Mouse (Mus musculus) limb, embryonic 14.5 days (tissue): ENCODE measurements at regions not wholly inside any gene's neighbourhood (a gene's known extent, or its start where the extent isn't known, plus 50 kb on each side); places are given as distances from the start of the nearest gene placed in this dataset.

ENCODE experiments used
- ATAC-seq: fragments of 200-750 bp; cut with Nextera tagmentation; 2 replicates; pipeline ENCODE4 v1.8.0; 2017; ENCODE audit warnings: low read depth, moderate number of reproducible peaks, moderate TSS enrichment; ENCODE audit not compliant: low FRiP score
- DNase-seq: peaks from one replicate; pipeline ENCODE4 v3.0.0-alpha.2; 2015; ENCODE audit warnings: low spot score
- H3K27ac ChIP-seq: fragments of 300-500 bp; sonication (generic); replicated peaks from 2 replicates; pipeline ENCODE4 v1.5.1; 2014; ENCODE audit warnings: low read depth, mild to moderate bottlenecking, low read length, moderate library complexity, mixed read lengths
- H3K27me3 ChIP-seq: fragments of 300-500 bp; sonication (generic); 2 replicates; pipeline ENCODE4 v1.6.1; 2014; ENCODE audit warnings: low read length, mixed read lengths; ENCODE audit not compliant: control insufficient read depth, insufficient read depth
- H3K36me3 ChIP-seq: fragments of 300-500 bp; sonication (generic); 2 replicates; pipeline ENCODE4 v1.6.1; 2014; ENCODE audit warnings: mild to moderate bottlenecking, low read length, moderate library complexity, mixed read lengths; ENCODE audit not compliant: control insufficient read depth, insufficient read depth
- H3K4me1 ChIP-seq: fragments of 300-500 bp; sonication (generic); 2 replicates; pipeline ENCODE4 v1.6.1; 2014; ENCODE audit warnings: antibody characterized with exemption, low read length, mixed read lengths; ENCODE audit not compliant: control insufficient read depth, insufficient read depth
- H3K4me2 ChIP-seq: fragments of 300-500 bp; sonication (generic); replicated peaks from 2 replicates; pipeline ENCODE4 v1.6.1; 2014; ENCODE audit warnings: low read depth, mild to moderate bottlenecking, low read length, moderate library complexity; ENCODE audit not compliant: severe bottlenecking
- H3K4me3 ChIP-seq: fragments of 300-500 bp; sonication (generic); replicated peaks from 2 replicates; pipeline ENCODE4 v1.5.1; 2014; ENCODE audit warnings: low read length
- H3K9ac ChIP-seq: fragments of 300-500 bp; sonication (generic); 2 replicates; pipeline ENCODE4 v1.6.1; 2014; ENCODE audit warnings: mild to moderate bottlenecking, low read depth, low read length, moderate library complexity; ENCODE audit not compliant: severe bottlenecking
- H3K9me3 ChIP-seq: fragments of 300-500 bp; sonication (generic); 2 replicates; pipeline ENCODE4 v1.6.1; 2016; ENCODE audit warnings: low read length; ENCODE audit not compliant: control insufficient read depth
- POLR2A ChIP-seq: fragments of 200-500 bp; IDR thresholded peaks from 2 replicates; pipeline ENCODE4 v1.8.0; 2012; ENCODE audit warnings: inconsistent platforms, mild to moderate bottlenecking, moderate library complexity, borderline replicate concordance; ENCODE audit not compliant: insufficient read depth, insufficient read length; ENCODE audit errors: extremely low read depth
- WGBS: fragments of 180-500 bp; shearing (Covaris S2); extraction: QIAGEN DNeasy Blood & Tissue Kit; methylation state at CpG from one replicate; pipeline ENCODE4 v1.1.7; 2014; 5-methylcytosine and 5-hydroxymethylcytosine counted together

DNA sequence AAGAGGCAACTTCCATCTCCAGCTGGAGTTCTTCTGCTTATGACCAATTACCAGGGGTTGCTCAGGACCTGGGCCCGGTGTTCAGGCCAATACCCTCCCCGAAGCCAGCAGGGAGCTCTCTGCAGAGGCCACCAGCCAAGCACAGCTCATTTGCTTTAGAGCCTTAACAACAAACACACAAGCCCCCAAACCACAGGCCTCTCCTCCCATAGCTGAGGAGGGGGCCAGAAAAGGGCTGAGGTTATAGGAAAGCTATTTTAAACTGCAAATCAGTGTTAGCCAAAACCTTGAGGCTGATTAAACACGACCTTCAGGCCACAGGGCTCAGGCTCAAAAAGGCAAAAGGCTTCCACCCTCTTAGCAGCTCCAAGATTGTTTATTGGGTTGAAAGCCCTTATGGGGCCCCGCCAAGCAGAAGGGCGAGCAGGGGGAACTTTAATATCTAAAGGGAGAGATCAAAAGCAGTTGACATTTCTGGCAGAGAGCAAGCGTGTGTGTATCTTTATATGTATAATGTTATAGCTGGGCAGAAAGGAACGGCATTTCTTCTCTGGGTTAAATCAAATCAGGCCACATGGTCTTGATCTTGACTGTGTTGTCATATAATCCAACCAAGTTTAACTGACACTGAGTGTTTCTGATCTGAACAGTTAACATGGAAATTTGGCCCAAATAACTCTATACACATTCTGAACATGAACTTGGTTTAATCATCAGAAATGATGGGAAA, 148.3 kb downstream of the Irx5 start:
- no peak overlapping the region for H3K4me2 ChIP-seq

DNA sequence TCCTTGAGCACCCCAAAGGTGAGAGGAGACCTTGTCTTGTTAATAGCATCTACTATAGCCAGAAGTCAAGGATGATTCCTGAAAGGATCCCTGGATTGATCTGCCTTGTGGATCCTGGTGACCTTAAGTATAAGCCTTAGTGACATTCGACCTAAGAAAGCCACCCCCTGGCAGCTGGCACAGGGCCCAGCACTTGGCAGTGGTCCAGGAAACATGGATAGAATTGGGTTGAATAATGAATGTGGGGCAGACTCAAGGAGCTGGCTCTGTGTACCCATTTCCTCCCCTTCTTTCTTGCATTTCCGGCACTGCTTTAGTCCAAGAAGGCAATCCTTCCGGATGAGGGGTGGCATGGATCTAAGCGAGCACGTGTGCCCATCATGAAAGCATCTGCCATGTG, 149.0 kb downstream of the Irx5 start:
- TF ChIP-seq POLR2A: no peak
- no peak for DNase-seq
- H3K27ac ChIP-seq: 0 out of 2 replicates have a peak overlapping the region, but pooled peaks have one; percentile 40

More for the DNA sequence above, 148.3 kb downstream of the Irx5 start:
- H3K9me3 ChIP-seq: no peaks in the 10 kb centered on the region
- H3K36me3 ChIP-seq: no peaks in the 10 kb centered on the region
- peaks cover 29% of the 10 kb centered on the region for H3K4me1 ChIP-seq
- ATAC-seq (peak; percentile 77), DNase-seq (peak; percentile 81)
- H3K27me3 ChIP-seq: no peaks in the 10 kb centered on the region
- H3K4me3 ChIP-seq: no peak overlapping the region
- H3K9ac ChIP-seq: no peak overlapping the region
- TF ChIP-seq POLR2A: no peak
- 24% methylated on average over 7 of the region's 7 CpGs for WGBS
- H3K27ac ChIP-seq: peak overlapping the region; percentile 62

GRCm38 (mm10) chr8:92506906-92507305, 149.5 kb downstream of the Irx5 start:
- peaks cover 29% of the 10 kb centered on the region for H3K4me1 ChIP-seq
- 0 out of 2 replicates have a peak overlapping the region, but pooled peaks have one; percentile 40 for H3K27ac ChIP-seq
- WGBS: 82% methylated on average over 5 of the region's 5 CpGs
- H3K4me3 ChIP-seq: no peak overlapping the region
- H3K9ac ChIP-seq: no peak overlapping the region
- no peaks in the 10 kb centered on the region for H3K9me3 ChIP-seq
- no peaks in the 10 kb centered on the region for H3K36me3 ChIP-seq
- H3K27me3 ChIP-seq: no peaks in the 10 kb centered on the region
- no peak for DNase-seq
- no peak overlapping the region for H3K4me2 ChIP-seq
- TF ChIP-seq POLR2A: no peak
- no peak for ATAC-seq

More for the DNA sequence above, 149.0 kb downstream of the Irx5 start:
- Histone ChIP-seq H3K4me2 (no peak overlapping the region), H3K9me3 (no peaks in the 10 kb centered on the region), H3K36me3 (no peaks in the 10 kb centered on the region), H3K4me3 (no peak overlapping the region), H3K4me1 (peaks cover 29% of the 10 kb centered on the region), H3K27me3 (no peaks in the 10 kb centered on the region), H3K9ac (no peak overlapping the region)
- no peak for ATAC-seq
- 63% methylated on average over 5 of the region's 5 CpGs for WGBS

GRCm38 (mm10) chr8:92515385-92515784, 158.0 kb downstream of the Irx5 start:
- Histone ChIP-seq H3K36me3 (no peaks in the 10 kb centered on the region), H3K27ac (no peak overlapping the region), H3K27me3 (no peaks in the 10 kb centered on the region), H3K9ac (no peak overlapping the region), H3K4me2 (no peak overlapping the region), H3K9me3 (peaks cover 4% of the 10 kb centered on the region; the same call in 1 of the 2 replicates), H3K4me1 (peaks cover 10% of the 10 kb centered on the region), H3K4me3 (no peak overlapping the region)
- 63% methylated on average over 2 of the region's 2 CpGs for WGBS
- no peak for DNase-seq
- TF ChIP-seq POLR2A: no peak
- ATAC-seq: no peak

- DNase-seq (peak; percentile 77), ATAC-seq (peak; percentile 68; the same call in 1 of the 2 replicates)
- no peak overlapping the region for H3K27ac ChIP-seq
- no peak for TF ChIP-seq POLR2A
- no peak overlapping the region for H3K9ac ChIP-seq
- peaks cover 10% of the 10 kb centered on the region for H3K4me1 ChIP-seq
- no peaks in the 10 kb centered on the region for H3K36me3 ChIP-seq
- H3K4me2 ChIP-seq: no peak overlapping the region
- H3K4me3 ChIP-seq: no peak overlapping the region
- H3K27me3 ChIP-seq: no peaks in the 10 kb centered on the region
- 55% methylated on average over 8 of the region's 8 CpGs for WGBS
- peaks cover 4% of the 10 kb centered on the region; the same call in 1 of the 2 replicates for H3K9me3 ChIP-seq
Measured at GRCm38 (mm10) chr8:92518031-92518430, 156.1 kb upstream of the Irx6 start.

DNA sequence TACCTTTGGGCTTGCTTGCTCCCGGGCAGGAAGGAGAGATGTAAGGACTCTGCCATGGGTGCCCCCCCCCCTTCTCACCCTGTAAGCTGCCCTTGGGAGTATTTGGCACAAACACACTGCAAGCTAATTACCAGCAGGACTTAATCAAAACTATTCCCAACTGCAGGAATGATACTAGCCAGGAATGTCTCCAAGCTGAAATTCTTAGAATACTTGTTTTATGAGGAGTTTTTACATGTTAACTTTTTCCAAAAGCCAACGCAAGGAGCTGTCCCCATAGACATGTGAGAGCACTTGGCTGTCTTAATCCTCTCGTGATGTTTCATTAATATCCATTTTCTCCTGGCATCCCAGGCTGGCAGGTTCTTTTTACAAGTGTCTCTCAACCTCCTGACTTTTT, 155.6 kb upstream of the Irx6 start:
- 23% methylated on average over 3 of the region's 3 CpGs for WGBS
- H3K4me2 ChIP-seq: no peak overlapping the region
- H3K27ac ChIP-seq: no peak overlapping the region
- TF ChIP-seq POLR2A: no peak
- no peak overlapping the region for H3K4me3 ChIP-seq
- H3K36me3 ChIP-seq: no peaks in the 10 kb centered on the region
- DNase-seq (peak; percentile 52), ATAC-seq (peak; percentile 71)
- H3K27me3 ChIP-seq: no peaks in the 10 kb centered on the region
- H3K4me1 ChIP-seq: peaks cover 10% of the 10 kb centered on the region
- H3K9me3 ChIP-seq: peaks cover 4% of the 10 kb centered on the region; the same call in 1 of the 2 replicates
- H3K9ac ChIP-seq: no peak overlapping the region
